Mouse (Mus musculus) intestine, postnatal 0 days (tissue): ENCODE results near the gene Cggbp1. TPM values are rescaled to one million over a fixed set of nuclear protein-coding genes. Genes with fewer than 3 reads are reported as not detected.
A peak's percentile ranks its signal among the peaks of the same experiment; 100 is the strongest.

Experiments
- ATAC-seq: fragments of 200-750 bp; cut with Nextera tagmentation; 2 replicates; pipeline ENCODE4 v1.8.0; 2017; ENCODE audit warnings: mild to moderate bottlenecking, moderate TSS enrichment, moderate library complexity
- H3K27ac ChIP-seq: fragments of 300-500 bp; sonication (generic); 2 replicates; pipeline ENCODE4 v1.5.1; 2014; ENCODE audit warnings: mild to moderate bottlenecking, low read depth, low read length, moderate library complexity
- H3K27me3 ChIP-seq: fragments of 300-500 bp; sonication (generic); replicated peaks from 2 replicates; pipeline ENCODE4 v1.6.1; 2014; ENCODE audit warnings: low read length, mixed read lengths; ENCODE audit not compliant: control insufficient read depth, insufficient read depth
- H3K36me3 ChIP-seq: fragments of 300-500 bp; sonication (generic); 2 replicates; pipeline ENCODE4 v1.6.1; 2014; ENCODE audit warnings: mild to moderate bottlenecking, moderate library complexity; ENCODE audit not compliant: control insufficient read depth, insufficient read depth
- H3K4me1 ChIP-seq: fragments of 300-500 bp; sonication (generic); replicated peaks from 2 replicates; pipeline ENCODE4 v1.6.1; 2014; ENCODE audit warnings: antibody characterized with exemption, low read length, mixed read lengths; ENCODE audit not compliant: control insufficient read depth, insufficient read depth
- H3K4me2 ChIP-seq: fragments of 300-500 bp; sonication (generic); replicated peaks from 2 replicates; pipeline ENCODE4 v1.6.1; 2014; ENCODE audit warnings: low read depth, mild to moderate bottlenecking, moderate library complexity
- H3K4me3 ChIP-seq: fragments of 300-500 bp; sonication (generic); 2 replicates; pipeline ENCODE4 v1.5.1; 2014; ENCODE audit warnings: low read depth, low read length
- H3K9ac ChIP-seq: fragments of 300-500 bp; sonication (generic); 2 replicates; pipeline ENCODE4 v1.6.1; 2014; ENCODE audit warnings: mild to moderate bottlenecking, low read depth, low read length
- H3K9me3 ChIP-seq: fragments of 300-500 bp; sonication (generic); 2 replicates; pipeline ENCODE4 v1.6.1; 2016; ENCODE audit warnings: mixed run types; ENCODE audit not compliant: control insufficient read depth
- CTCF ChIP-seq: sonication (generic); IDR thresholded peaks from 2 replicates; pipeline ENCODE4 v1.5.1; 2016; ENCODE audit warnings: low read depth, mild to moderate bottlenecking, control low read depth, antibody characterized with exemption, moderate library complexity
- WGBS: fragments of 180-500 bp; shearing (Covaris S2); extraction: QIAGEN DNeasy Blood & Tissue Kit; methylation state at CpG from one replicate; pipeline ENCODE4 v1.1.7; 2014; 5-methylcytosine and 5-hydroxymethylcytosine counted together
- polyA plus RNA-seq: library from polyadenylated mRNA; unstranded; fragments of >200 nt; fragmentation: Nextera tagmentation; extraction: Ambion mirVana; gene quantifications from 2 replicates; pipeline ENCODE4 v1.2.1, GENCODE M21; 2015

Cggbp1 gene
- 34.4 and 37.7 TPM in 2 replicates for polyA plus RNA-seq

- TF ChIP-seq CTCF = no peak; the same call in 1 of the 2 replicates
- no peaks in the 10 kb centered on the region for H3K9me3 ChIP-seq
- no peaks in the 10 kb centered on the region; the same call in 1 of the 2 replicates for H3K4me1 ChIP-seq
- peak within 1 kb of the TSS; percentile 96 for H3K4me3 ChIP-seq
- 0% methylated on average over 54 of the region's 85 CpGs for whole genome bisulfite sequencing
- ATAC-seq = peak; percentile 100
- no peaks in the 10 kb centered on the region for H3K27me3 ChIP-seq
- H3K4me2 ChIP-seq = peak within 1 kb of the TSS; percentile 88
- peaks cover 11% of the 10 kb centered on the region for H3K36me3 ChIP-seq
- peak within 1 kb of the TSS; percentile 87 for H3K9ac ChIP-seq
- H3K27ac ChIP-seq = peak within 1 kb of the TSS; percentile 99
These were observed at the start of gene Cggbp1, which contains the start of gene Zfp654 for GRCm38 (mm10) chr16:64851563-64852362. Gene Cggbp1, plus strand, starts transcription at chr16:64851996. Gene Zfp654, minus strand, starts transcription at chr16:64851652.

DNA sequence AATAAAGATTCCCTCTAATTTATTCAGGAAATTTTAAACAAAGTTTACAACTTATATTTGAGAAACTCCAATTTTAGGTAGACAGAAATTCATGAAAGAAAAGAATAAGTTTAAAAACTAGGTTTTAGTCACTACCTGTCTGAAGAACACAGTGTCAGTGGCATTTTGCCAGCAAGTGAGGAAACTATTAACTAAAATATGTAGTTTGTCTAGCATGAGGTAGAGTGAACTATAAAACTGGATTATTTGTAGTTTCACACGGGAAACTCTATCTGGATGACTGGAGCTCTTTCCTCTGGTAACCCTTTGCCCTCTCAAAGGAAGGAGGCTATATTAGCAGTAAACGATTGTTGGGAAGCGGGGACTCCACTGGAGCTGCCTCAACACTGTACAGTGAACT lies 48.8 kb upstream of the Cggbp1 start:
- Histone ChIP-seq H3K27me3 (no peaks in the 10 kb centered on the region), H3K27ac (no peak overlapping the region), H3K4me1 (no peaks in the 10 kb centered on the region), H3K9ac (no peak overlapping the region), H3K4me3 (no peak overlapping the region), H3K9me3 (no peaks in the 10 kb centered on the region), H3K4me2 (no peak overlapping the region), H3K36me3 (no peaks in the 10 kb centered on the region)
- no peak for ATAC-seq
- 33% methylated on average over 3 of the region's 3 CpGs for WGBS
- no peak for TF ChIP-seq CTCF

DNA sequence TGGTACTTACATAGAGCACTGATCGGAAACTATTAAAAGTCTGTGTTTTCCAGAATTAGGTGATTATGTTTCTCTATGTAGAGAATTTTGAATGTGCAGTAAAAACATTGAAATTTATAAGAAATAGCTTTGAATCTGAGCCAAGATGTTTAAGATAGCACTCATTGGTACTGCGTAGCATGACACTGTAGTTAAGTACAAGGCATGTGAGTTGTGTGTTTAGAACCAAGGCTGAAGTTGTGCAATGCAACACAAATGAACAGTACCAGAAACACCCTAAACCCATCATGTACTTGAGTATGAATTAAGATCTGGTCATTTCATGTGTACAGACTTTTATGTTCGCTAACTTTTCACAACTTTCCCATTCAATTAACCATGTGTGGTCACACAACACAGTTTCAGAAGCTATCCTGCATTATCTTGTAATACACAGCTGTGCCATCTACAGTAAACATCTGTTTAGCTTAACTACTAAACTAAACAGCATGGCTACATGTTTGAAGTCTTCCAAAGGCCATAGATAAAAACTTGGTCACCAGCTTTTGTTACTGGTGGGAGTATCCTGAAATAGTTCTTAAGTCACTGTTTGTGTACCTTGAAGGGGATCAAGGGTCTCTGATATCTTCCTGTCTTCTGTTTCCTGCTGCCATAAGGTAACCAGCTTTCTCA lies 34.6 kb upstream of the Cggbp1 start:
- H3K4me3 ChIP-seq = no peak overlapping the region
- H3K9ac ChIP-seq = no peak overlapping the region
- ATAC-seq = no peak
- peaks cover 4% of the 10 kb centered on the region for H3K36me3 ChIP-seq
- no peak overlapping the region for H3K27ac ChIP-seq
- 93% methylated on average over 3 of the region's 3 CpGs for WGBS
- no peaks in the 10 kb centered on the region for H3K27me3 ChIP-seq
- TF ChIP-seq CTCF = no peak
- no peak overlapping the region for H3K4me2 ChIP-seq
- no peaks in the 10 kb centered on the region for H3K9me3 ChIP-seq
- no peaks in the 10 kb centered on the region for H3K4me1 ChIP-seq

DNA sequence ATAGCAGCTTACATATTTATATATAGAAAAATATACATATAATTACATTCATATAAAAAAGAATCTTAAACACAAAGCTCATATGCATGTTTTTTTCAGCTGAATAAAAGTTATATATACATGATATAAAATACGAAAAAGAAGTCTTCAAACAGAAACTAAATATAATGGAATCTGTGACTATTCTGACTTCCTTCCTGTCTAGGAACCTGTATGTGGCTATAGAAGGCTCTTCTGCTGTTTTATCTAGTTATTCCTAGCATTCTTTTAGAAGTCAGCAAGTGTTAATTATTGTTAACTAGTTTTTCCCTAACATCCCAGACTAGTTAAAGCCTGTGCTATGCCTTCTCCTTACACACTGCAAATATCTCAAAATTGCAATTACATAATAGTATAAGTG lies 27.9 kb upstream of the Cggbp1 start:
- 75% methylated on average over 1 of the region's 1 CpGs for WGBS
- H3K36me3 ChIP-seq = no peaks in the 10 kb centered on the region
- H3K9me3 ChIP-seq = no peaks in the 10 kb centered on the region
- H3K27ac ChIP-seq = no peak overlapping the region
- H3K4me1 ChIP-seq = no peaks in the 10 kb centered on the region
- no peak for ATAC-seq
- H3K4me2 ChIP-seq = no peak overlapping the region
- H3K4me3 ChIP-seq = no peak overlapping the region
- TF ChIP-seq CTCF = no peak
- no peaks in the 10 kb centered on the region for H3K27me3 ChIP-seq
- H3K9ac ChIP-seq = no peak overlapping the region

- 91% methylated on average over 1 of the region's 1 CpGs for WGBS
- H3K4me1 ChIP-seq = no peaks in the 10 kb centered on the region
- no peak for TF ChIP-seq CTCF
- no peak overlapping the region for H3K9ac ChIP-seq
- no peaks in the 10 kb centered on the region for H3K36me3 ChIP-seq
- ATAC-seq = no peak
- H3K27ac ChIP-seq = no peak overlapping the region
- no peaks in the 10 kb centered on the region for H3K9me3 ChIP-seq
- H3K27me3 ChIP-seq = no peaks in the 10 kb centered on the region
- no peak overlapping the region for H3K4me2 ChIP-seq
- no peak overlapping the region for H3K4me3 ChIP-seq
These were observed 27.3 kb upstream of the Cggbp1 start for GRCm38 (mm10) chr16:64824474-64824873.

DNA sequence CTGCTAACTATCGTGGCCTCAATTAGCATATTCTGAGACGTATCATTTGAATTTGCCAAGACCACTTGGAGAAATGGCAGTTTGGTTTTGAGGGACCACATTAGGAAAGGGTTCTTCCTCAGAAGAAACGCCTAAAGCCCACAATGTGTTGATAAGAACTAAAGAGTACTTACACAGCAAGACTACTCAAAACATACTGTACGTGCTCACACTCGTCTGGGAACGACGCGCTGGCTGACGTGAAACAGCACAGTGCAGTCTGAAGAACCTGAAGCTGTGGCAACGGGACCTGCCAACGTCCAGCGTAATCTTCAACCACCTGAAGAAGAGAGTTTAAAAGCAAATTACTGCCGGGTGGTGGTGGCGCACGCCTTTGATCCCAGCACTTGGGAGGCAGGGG lies 21.5 kb upstream of the Cggbp1 start:
- 90% methylated on average over 15 of the region's 15 CpGs for WGBS
- ATAC-seq = no peak
- Histone ChIP-seq H3K4me1 (no peaks in the 10 kb centered on the region), H3K36me3 (no peaks in the 10 kb centered on the region), H3K4me2 (no peak overlapping the region), H3K27ac (no peak overlapping the region), H3K9me3 (no peaks in the 10 kb centered on the region), H3K4me3 (no peak overlapping the region), H3K27me3 (no peaks in the 10 kb centered on the region), H3K9ac (no peak overlapping the region)
- TF ChIP-seq CTCF = no peak
